Mouse (Mus musculus) G1E (cell line): ENCODE data around the gene Pnpla1. TPM values are rescaled to one million over a fixed set of nuclear protein-coding genes. Genes with fewer than 3 reads are reported as not detected.
"Not testable (repeated sequence)": the region's sequence is repeated elsewhere in the genome, so short reads cannot be mapped to it uniquely, and the experiment has no call there.

ENCODE experiments used
- ATAC-seq: 2 replicates; pipeline ENCODE4 v1.8.0; 2016; ENCODE audit warnings: mild to moderate bottlenecking; ENCODE audit not compliant: insufficient number of reproducible peaks, poor library complexity, low FRiP score, severe bottlenecking; ENCODE audit errors: extremely low read depth
- DNase-seq: peaks from one replicate; pipeline ENCODE4 v3.0.0; 2012; ENCODE audit warnings: low spot score
- H3K27me3 ChIP-seq: 2 replicates; pipeline ENCODE4 v1.6.1; 2012; ENCODE audit warnings: mild to moderate bottlenecking, low read length, inconsistent platforms; ENCODE audit not compliant: insufficient read depth
- H3K36me3 ChIP-seq: replicated peaks from 2 replicates; pipeline ENCODE3; 2012; ENCODE audit warnings: mild to moderate bottlenecking, inconsistent platforms
- H3K4me1 ChIP-seq: 2 replicates; pipeline ENCODE4 v1.6.1; 2012; ENCODE audit warnings: low read depth, low read length, inconsistent platforms, mixed read lengths; ENCODE audit not compliant: insufficient read depth
- H3K4me3 ChIP-seq: 2 replicates; pipeline ENCODE4 v1.5.1; 2012; ENCODE audit warnings: low read depth, mild to moderate bottlenecking, inconsistent platforms, low read length, moderate library complexity, mixed read lengths
- H3K9me3 ChIP-seq: replicated peaks from 2 replicates; pipeline ENCODE4 v1.6.1; 2012; ENCODE audit warnings: inconsistent platforms
- CTCF ChIP-seq: IDR thresholded peaks from 2 replicates; pipeline ENCODE4 v1.5.1; 2012; ENCODE audit warnings: low read depth, low read length, inconsistent platforms, mixed read lengths
- GATA1 ChIP-seq: IDR thresholded peaks from 2 replicates; pipeline ENCODE4 v1.6.1; 2012; ENCODE audit warnings: borderline replicate concordance, low read length, inconsistent platforms, mixed read lengths
- GATA2 ChIP-seq: IDR thresholded peaks from 2 replicates; pipeline ENCODE4 v1.6.1; 2012; ENCODE audit warnings: low read depth, low read length, inconsistent platforms, borderline replicate concordance
- POLR2AphosphoS5 ChIP-seq: IDR thresholded peaks from 2 replicates; pipeline ENCODE4 v1.6.1; 2012; ENCODE audit warnings: low read depth, low read length, inconsistent platforms; ENCODE audit not compliant: insufficient replicate concordance
- TAL1 ChIP-seq: conservative IDR thresholded peaks from 2 replicates; pipeline ENCODE4 v1.6.1; 2012; ENCODE audit warnings: low read depth, low read length, inconsistent platforms, mixed read lengths
- polyA plus RNA-seq: library from polyadenylated mRNA; stranded (reverse); fragments of >175 nt; gene quantifications from 2 replicates; pipeline ENCODE4 v1.2.3, GENCODE M21; 2012
- total RNA-seq, 2 experiments: library from RNA; stranded (forward) in 1 of 2; stranded (reverse) in 1 of 2; fragments of 200-1000 nt in 1 of 2; fragments of >200 nt in 1 of 2; fragmentation: Nextera tagmentation in 1 of 2; gene quantifications; 2 replicates each; pipeline ENCODE4 v1.2.3; 2014 to 2017

Pnpla1 gene
- not detected in 2 replicates for total RNA-seq (2014; fragmentation: Nextera tagmentation)
- 0.06 TPM in 1 of 2 replicates, not detected in the other for total RNA-seq (2017)
- not detected in 2 replicates for polyA plus RNA-seq

GRCm38 (mm10) chr17:28858205-28858604 is at the start of gene Pnpla1:
Gene Pnpla1 (plus strand): TSS chr17:28858411.
- Histone ChIP-seq H3K9me3 (no peaks in the 10 kb centered on the region), H3K4me1 (no peaks in the 10 kb centered on the region; the same call in 1 of the 2 replicates), H3K27me3 (peaks cover 34% of the 10 kb centered on the region), H3K36me3 (no peaks in the 10 kb centered on the region), H3K4me3 (no peak within 1 kb of the TSS)
- DNase-seq (no peak), ATAC-seq (no peak)
- no peak for TF ChIP-seq GATA1
- TF ChIP-seq TAL1: no peak
- no peak for TF ChIP-seq GATA2
- no peak for TF ChIP-seq POLR2AphosphoS5
- TF ChIP-seq CTCF: no peak

GRCm38 (mm10) chr17:28808714-28809113 is 49.5 kb upstream of the Pnpla1 start:
- peaks cover 59% of the 10 kb centered on the region for H3K4me1 ChIP-seq
- no peaks in the 10 kb centered on the region for H3K9me3 ChIP-seq
- peaks cover 80% of the 10 kb centered on the region for H3K36me3 ChIP-seq
- DNase-seq (no peak), ATAC-seq (no peak)
- no peaks in the 10 kb centered on the region for H3K27me3 ChIP-seq
- no peak for TF ChIP-seq POLR2AphosphoS5
- TF ChIP-seq CTCF: no peak
- no peak for TF ChIP-seq GATA2
- no peak for TF ChIP-seq GATA1
- TF ChIP-seq TAL1: no peak
- peak overlapping the region; percentile 25; the same call in 1 of the 2 replicates for H3K4me3 ChIP-seq

- Histone ChIP-seq H3K27me3 (no peaks in the 10 kb centered on the region), H3K36me3 (peaks cover 86% of the 10 kb centered on the region), H3K4me3 (peak overlapping the region; percentile 25; the same call in 1 of the 2 replicates), H3K9me3 (no peaks in the 10 kb centered on the region), H3K4me1 (peaks cover 54% of the 10 kb centered on the region)
- no peak for TF ChIP-seq CTCF
- no peak for TF ChIP-seq POLR2AphosphoS5
- no peak for TF ChIP-seq GATA1
- no peak for DNase-seq
- no peak for ATAC-seq
Measured at GRCm38 (mm10) chr17:28809175-28809831, 48.9 kb upstream of the Pnpla1 start.

GRCm38 (mm10) chr17:28812345-28812744 is 45.9 kb upstream of the Pnpla1 start:
- no peaks in the 10 kb centered on the region for H3K9me3 ChIP-seq
- ATAC-seq (no peak), DNase-seq (no peak)
- H3K36me3 ChIP-seq: peaks cover 91% of the 10 kb centered on the region
- TF ChIP-seq GATA1 (no peak), GATA2 (no peak), POLR2AphosphoS5 (no peak), CTCF (no peak), TAL1 (no peak)
- no peak overlapping the region for H3K4me3 ChIP-seq
- no peaks in the 10 kb centered on the region for H3K27me3 ChIP-seq
- peaks cover 25% of the 10 kb centered on the region for H3K4me1 ChIP-seq

GRCm38 (mm10) chr17:28814529-28815097 is 43.6 kb upstream of the Pnpla1 start:
- no peak for DNase-seq
- ATAC-seq: no peak
- Histone ChIP-seq H3K9me3 (no peaks in the 10 kb centered on the region), H3K36me3 (peaks cover 94% of the 10 kb centered on the region), H3K4me3 (no peak overlapping the region), H3K4me1 (peaks cover 9% of the 10 kb centered on the region; the same call in 1 of the 2 replicates), H3K27me3 (no peaks in the 10 kb centered on the region)
- TF ChIP-seq GATA2 (no peak), TAL1 (no peak), GATA1 (no peak), POLR2AphosphoS5 (no peak), CTCF (no peak)

- H3K27me3 ChIP-seq: no peaks in the 10 kb centered on the region
- H3K4me1 ChIP-seq: peaks cover 1% of the 10 kb centered on the region; the same call in 1 of the 2 replicates
- no peak for ATAC-seq
- H3K36me3 ChIP-seq: peaks cover 92% of the 10 kb centered on the region
- no peak overlapping the region for H3K4me3 ChIP-seq
- no peaks in the 10 kb centered on the region for H3K9me3 ChIP-seq
- no peak for DNase-seq
- no peak for TF ChIP-seq POLR2AphosphoS5
- no peak for TF ChIP-seq CTCF
- TF ChIP-seq GATA1: no peak
- TF ChIP-seq GATA2: no peak
- TF ChIP-seq TAL1: no peak
Measured at GRCm38 (mm10) chr17:28815384-28816004, 42.7 kb upstream of the Pnpla1 start.

- not testable (repeated sequence) for H3K27me3 ChIP-seq, H3K9me3 ChIP-seq, H3K4me1 ChIP-seq, H3K4me3 ChIP-seq, ATAC-seq, DNase-seq
- peaks cover 92% of the 10 kb centered on the region for H3K36me3 ChIP-seq
Measured at GRCm38 (mm10) chr17:28816326-28816725, 41.9 kb upstream of the Pnpla1 start.
